Mouse (Mus musculus): ENCODE measurements at regions not wholly inside any gene's neighbourhood (a gene's known extent, or its start where the extent isn't known, plus 50 kb on each side); places are given as distances from the start of the nearest gene placed in this dataset.

- Histone ChIP-seq H3K9me3 (ENCODE audit: control insufficient read depth, insufficient read depth, low read depth, low read length) (no peaks in the 10 kb centered on the region), H3K36me3 (ENCODE audit: control insufficient read depth, insufficient read depth, low read length, poor library complexity, severe bottlenecking) (no peaks in the 10 kb centered on the region), H3K27ac (ENCODE audit: insufficient read depth, low read depth, low read length, poor library complexity, severe bottlenecking) (no peak overlapping the region), H3K9ac (ENCODE audit: insufficient read depth, low read depth, low read length, poor library complexity, severe bottlenecking) (no peak overlapping the region), H3K4me1 (ENCODE audit: control insufficient read depth in 2 of 2, insufficient read depth in 2 of 2, low read length in 2 of 2, poor library complexity in 1 of 2) (no peaks in the 10 kb centered on the region), H3K4me3 (ENCODE audit: insufficient read depth in 1 of 2, low read depth in 1 of 2, low read length in 2 of 2, poor library complexity in 1 of 2, severe bottlenecking in 1 of 2) (no peak overlapping the region)
- in situ Hi-C loops (cut with MboI; ENCODE audit: low sequenced_read_pairs in 2 of 2, unreplicated experiment in 2 of 2), result no loop called here
- no peak for DNase-seq (ENCODE audit: low read depth, low spot score)
- TF ChIP-seq CHD2 (IDR thresholded peaks at IDR 0.05; ENCODE audit: low read depth, low read length), result no peak
- no peak for TF ChIP-seq ZNF384 (IDR thresholded peaks at IDR 0.05; ENCODE audit: low read depth, low read length)
- TF ChIP-seq HCFC1 (IDR thresholded peaks at IDR 0.05; ENCODE audit: borderline replicate concordance, insufficient read depth, low read length), result no peak
- no peak for TF ChIP-seq ZC3H11A (IDR thresholded peaks at IDR 0.05; ENCODE audit: borderline replicate concordance, low read depth, low read length)
- TF ChIP-seq MAFK (IDR thresholded peaks at IDR 0.05; ENCODE audit: insufficient read depth, low read depth, low read length), result no peak
Observed at GRCm38 (mm10) chr12:54537022-54537421, 119.4 kb downstream of the Sptssa start.

- DNase-seq (ENCODE audit: low read depth, low spot score), result no peak
- Histone ChIP-seq H3K4me1 (ENCODE audit: control insufficient read depth in 2 of 2, insufficient read depth in 2 of 2, low read length in 2 of 2, poor library complexity in 1 of 2) (no peaks in the 10 kb centered on the region), H3K4me3 (ENCODE audit: insufficient read depth in 1 of 2, low read depth in 1 of 2, low read length in 2 of 2, poor library complexity in 1 of 2, severe bottlenecking in 1 of 2) (no peak overlapping the region), H3K9me3 (ENCODE audit: control insufficient read depth, insufficient read depth, low read depth, low read length) (no peaks in the 10 kb centered on the region), H3K9ac (ENCODE audit: insufficient read depth, low read depth, low read length, poor library complexity, severe bottlenecking) (no peak overlapping the region), H3K36me3 (ENCODE audit: control insufficient read depth, insufficient read depth, low read length, poor library complexity, severe bottlenecking) (no peaks in the 10 kb centered on the region), H3K27ac (ENCODE audit: insufficient read depth, low read depth, low read length, poor library complexity, severe bottlenecking) (no peak overlapping the region)
- in situ Hi-C loops (cut with MboI; ENCODE audit: low sequenced_read_pairs in 2 of 2, unreplicated experiment in 2 of 2), result no loop called here
- TF ChIP-seq CHD2 (IDR thresholded peaks at IDR 0.05; ENCODE audit: low read depth, low read length), result no peak
- no peak for TF ChIP-seq HCFC1 (IDR thresholded peaks at IDR 0.05; ENCODE audit: borderline replicate concordance, insufficient read depth, low read length)
- TF ChIP-seq ZC3H11A (IDR thresholded peaks at IDR 0.05; ENCODE audit: borderline replicate concordance, low read depth, low read length), result no peak
- TF ChIP-seq ZNF384 (IDR thresholded peaks at IDR 0.05; ENCODE audit: low read depth, low read length), result no peak
- no peak for TF ChIP-seq MAFK (IDR thresholded peaks at IDR 0.05; ENCODE audit: insufficient read depth, low read depth, low read length)
Observed at GRCm38 (mm10) chr12:54535556-54536516, 120.5 kb downstream of the Sptssa start.

GRCm38 (mm10) chr12:54534910-54535309 lies 121.5 kb downstream of the Sptssa start:
- H3K4me3 ChIP-seq (ENCODE audit: insufficient read depth in 1 of 2, low read depth in 1 of 2, low read length in 2 of 2, poor library complexity in 1 of 2, severe bottlenecking in 1 of 2), result no peak overlapping the region
- TF ChIP-seq ZC3H11A (IDR thresholded peaks at IDR 0.05; ENCODE audit: borderline replicate concordance, low read depth, low read length) (no peak), HCFC1 (IDR thresholded peaks at IDR 0.05; ENCODE audit: borderline replicate concordance, insufficient read depth, low read length) (no peak), MAFK (IDR thresholded peaks at IDR 0.05; ENCODE audit: insufficient read depth, low read depth, low read length) (no peak), CHD2 (IDR thresholded peaks at IDR 0.05; ENCODE audit: low read depth, low read length) (no peak), ZNF384 (IDR thresholded peaks at IDR 0.05; ENCODE audit: low read depth, low read length) (no peak)
- H3K9me3 ChIP-seq (ENCODE audit: control insufficient read depth, insufficient read depth, low read depth, low read length), result no peaks in the 10 kb centered on the region
- no peak for DNase-seq (ENCODE audit: low read depth, low spot score)
- H3K9ac ChIP-seq (ENCODE audit: insufficient read depth, low read depth, low read length, poor library complexity, severe bottlenecking), result no peak overlapping the region
- H3K36me3 ChIP-seq (ENCODE audit: control insufficient read depth, insufficient read depth, low read length, poor library complexity, severe bottlenecking), result no peaks in the 10 kb centered on the region
- H3K27ac ChIP-seq (ENCODE audit: insufficient read depth, low read depth, low read length, poor library complexity, severe bottlenecking), result no peak overlapping the region
- no peaks in the 10 kb centered on the region for H3K4me1 ChIP-seq (ENCODE audit: control insufficient read depth in 2 of 2, insufficient read depth in 2 of 2, low read length in 2 of 2, poor library complexity in 1 of 2)
- in situ Hi-C loops (cut with MboI; ENCODE audit: low sequenced_read_pairs in 2 of 2, unreplicated experiment in 2 of 2), result no loop called here

GRCm38 (mm10) chr12:54533134-54533533 lies 123.2 kb downstream of the Sptssa start:
- in situ Hi-C loops (cut with MboI; ENCODE audit: low sequenced_read_pairs in 2 of 2, unreplicated experiment in 2 of 2), result no loop called here
- no peak overlapping the region for H3K9ac ChIP-seq (ENCODE audit: insufficient read depth, low read depth, low read length, poor library complexity, severe bottlenecking)
- no peak for TF ChIP-seq ZC3H11A (IDR thresholded peaks at IDR 0.05; ENCODE audit: borderline replicate concordance, low read depth, low read length)
- no peak for TF ChIP-seq CHD2 (IDR thresholded peaks at IDR 0.05; ENCODE audit: low read depth, low read length)
- no peak for TF ChIP-seq ZNF384 (IDR thresholded peaks at IDR 0.05; ENCODE audit: low read depth, low read length)
- TF ChIP-seq MAFK (IDR thresholded peaks at IDR 0.05; ENCODE audit: insufficient read depth, low read depth, low read length), result no peak
- no peak for TF ChIP-seq HCFC1 (IDR thresholded peaks at IDR 0.05; ENCODE audit: borderline replicate concordance, insufficient read depth, low read length)
- no peak overlapping the region for H3K4me3 ChIP-seq (ENCODE audit: insufficient read depth in 1 of 2, low read depth in 1 of 2, low read length in 2 of 2, poor library complexity in 1 of 2, severe bottlenecking in 1 of 2)
- no peak overlapping the region for H3K27ac ChIP-seq (ENCODE audit: insufficient read depth, low read depth, low read length, poor library complexity, severe bottlenecking)
- no peaks in the 10 kb centered on the region for H3K9me3 ChIP-seq (ENCODE audit: control insufficient read depth, insufficient read depth, low read depth, low read length)
- H3K36me3 ChIP-seq (ENCODE audit: control insufficient read depth, insufficient read depth, low read length, poor library complexity, severe bottlenecking), result no peaks in the 10 kb centered on the region
- no peaks in the 10 kb centered on the region for H3K4me1 ChIP-seq (ENCODE audit: control insufficient read depth in 2 of 2, insufficient read depth in 2 of 2, low read length in 2 of 2, poor library complexity in 1 of 2)
- DNase-seq (ENCODE audit: low read depth, low spot score), result no peak
